Mouse (Mus musculus) left cerebral cortex, adult 11 months (tissue): Measurements from ENCODE around the gene Usp6nl.

Source experiments
- DNase-seq: peaks from one replicate; pipeline ENCODE4 v3.0.0; 2022; ENCODE audit warnings: low spot score

The Usp6nl gene

GRCm38 (mm10) chr2:6413723-6414122 lies 91.3 kb downstream of the Usp6nl start:
- DNase-seq = no peak

GRCm38 (mm10) chr2:6414400-6414799 lies 91.9 kb downstream of the Usp6nl start:
- no peak for DNase-seq

GRCm38 (mm10) chr2:6417158-6417557 lies 94.7 kb downstream of the Usp6nl start:
- no peak for DNase-seq

- DNase-seq = no peak
These were observed 101.4 kb downstream of the Usp6nl start for GRCm38 (mm10) chr2:6423661-6424550.

GRCm38 (mm10) chr2:6424851-6425250 lies 102.4 kb downstream of the Usp6nl start:
- no peak for DNase-seq

GRCm38 (mm10) chr2:6436085-6436950 lies 113.9 kb downstream of the Usp6nl start:
- no peak for DNase-seq

GRCm38 (mm10) chr2:6441688-6442087 lies 119.2 kb downstream of the Usp6nl start:
- DNase-seq = no peak

- no peak for DNase-seq
These were observed 119.8 kb downstream of the Usp6nl start for GRCm38 (mm10) chr2:6442302-6442701.

GRCm38 (mm10) chr2:6444015-6444414 lies 121.5 kb downstream of the Usp6nl start:
- no peak for DNase-seq

GRCm38 (mm10) chr2:6444723-6445169 lies 122.3 kb downstream of the Usp6nl start:
- DNase-seq = no peak

- no peak for DNase-seq
These were observed 123.4 kb downstream of the Usp6nl start for GRCm38 (mm10) chr2:6445858-6446257.

GRCm38 (mm10) chr2:6448880-6449279 lies 126.4 kb downstream of the Usp6nl start:
- no peak for DNase-seq

GRCm38 (mm10) chr2:6449656-6450055 lies 127.2 kb downstream of the Usp6nl start:
- no peak for DNase-seq

GRCm38 (mm10) chr2:6450544-6450943 lies 128.1 kb downstream of the Usp6nl start:
- no peak for DNase-seq

GRCm38 (mm10) chr2:6454941-6455516 lies 132.6 kb downstream of the Usp6nl start:
- DNase-seq = no peak

GRCm38 (mm10) chr2:6459282-6460047 lies 137.0 kb downstream of the Usp6nl start:
- DNase-seq = no peak

GRCm38 (mm10) chr2:6462306-6462705 lies 139.8 kb downstream of the Usp6nl start:
- no peak for DNase-seq

GRCm38 (mm10) chr2:6463772-6464661 lies 141.6 kb downstream of the Usp6nl start:
- DNase-seq = no peak

GRCm38 (mm10) chr2:6466396-6466795 lies 143.9 kb downstream of the Usp6nl start:
- DNase-seq = no peak

GRCm38 (mm10) chr2:6467318-6467717 lies 144.9 kb downstream of the Usp6nl start:
- DNase-seq = no peak

GRCm38 (mm10) chr2:6469164-6469563 lies 146.7 kb downstream of the Usp6nl start:
- peak; percentile 26 for DNase-seq
